Mouse (Mus musculus): ENCODE results near the gene P2ry13.

P2ry13 gene

GRCm38 (mm10) chr3:59208650-59209548 lies 1.8 kb downstream of the P2ry13 start:
- no peak for TF ChIP-seq GATA4 (IDR thresholded peaks at IDR 0.05; ENCODE audit: insufficient replicate concordance, low read length)

- no peak for TF ChIP-seq GATA4 (IDR thresholded peaks at IDR 0.05; ENCODE audit: insufficient replicate concordance, low read length)
These were observed 4.7 kb downstream of the P2ry13 start for GRCm38 (mm10) chr3:59205941-59206340.

- no peak for TF ChIP-seq GATA4 (IDR thresholded peaks at IDR 0.05; ENCODE audit: insufficient replicate concordance, low read length)
These were observed 5.8 kb downstream of the P2ry13 start for GRCm38 (mm10) chr3:59204719-59205503.

GRCm38 (mm10) chr3:59203802-59204520 lies 6.7 kb downstream of the P2ry13 start:
- no peak for TF ChIP-seq GATA4 (IDR thresholded peaks at IDR 0.05; ENCODE audit: insufficient replicate concordance, low read length)

DNA sequence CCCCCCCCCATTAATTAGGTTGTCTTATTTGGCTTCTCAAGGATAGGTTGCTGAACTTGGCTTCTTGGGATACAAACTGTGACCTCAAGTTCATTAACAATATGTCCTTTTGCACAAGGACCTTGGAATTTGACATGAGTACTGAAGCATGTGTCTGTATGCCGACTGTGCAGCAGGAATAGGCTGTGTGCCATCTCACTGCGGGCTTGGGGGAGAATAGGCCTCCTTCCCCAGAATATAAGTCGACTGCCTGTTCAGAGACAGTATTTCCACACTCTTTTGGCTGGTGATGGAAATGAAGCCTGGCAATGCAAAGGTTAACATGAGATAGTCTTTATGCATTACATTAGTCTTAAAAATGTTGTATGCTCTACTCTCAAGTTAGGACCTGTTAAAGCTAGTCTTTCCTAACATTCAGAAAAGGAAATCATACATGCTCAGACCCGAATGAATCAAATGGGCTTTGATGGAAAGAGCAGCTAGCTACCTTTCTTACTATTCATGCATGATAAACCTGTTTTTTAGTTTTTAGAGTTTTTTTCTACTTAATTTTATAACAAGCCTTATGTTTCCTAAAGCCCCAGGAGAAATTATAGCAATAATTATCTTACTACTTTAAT lies 13.2 kb downstream of the P2ry13 start:
- no peak for TF ChIP-seq GATA4 (IDR thresholded peaks at IDR 0.05; ENCODE audit: insufficient replicate concordance, low read length)

GRCm38 (mm10) chr3:59194938-59195337 lies 15.7 kb downstream of the P2ry13 start, which contains the start of gene Gpr87:
Gene Gpr87, minus strand, starts transcription at chr3:59195104.
- TF ChIP-seq GATA4 (IDR thresholded peaks at IDR 0.05; ENCODE audit: insufficient replicate concordance, low read length), result no peak

- no peak for TF ChIP-seq GATA4 (IDR thresholded peaks at IDR 0.05; ENCODE audit: insufficient replicate concordance, low read length)
These were observed 16.6 kb downstream of the P2ry13 start for GRCm38 (mm10) chr3:59194099-59194498.

DNA sequence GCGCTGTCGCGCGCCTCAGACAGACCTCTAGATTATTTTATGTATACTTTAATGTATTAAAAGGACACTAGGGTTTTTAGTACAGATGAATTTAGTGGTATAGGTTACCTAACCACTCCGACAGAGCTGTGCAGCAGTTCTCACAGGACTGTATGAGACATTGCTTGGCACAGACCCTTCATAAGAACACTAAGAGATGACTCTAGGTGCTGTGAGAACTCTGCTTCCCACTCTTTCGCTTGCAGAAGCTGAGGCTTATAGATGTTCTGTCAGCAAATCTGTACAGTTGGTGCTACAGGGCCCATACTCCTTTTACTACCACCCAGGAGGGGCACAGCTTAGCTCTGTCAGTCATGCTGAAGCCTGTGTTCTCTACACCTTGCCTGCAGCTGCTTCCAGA lies 19.0 kb downstream of the P2ry13 start:
- no peak for TF ChIP-seq GATA4 (IDR thresholded peaks at IDR 0.05; ENCODE audit: insufficient replicate concordance, low read length)

- no peak for TF ChIP-seq GATA4 (IDR thresholded peaks at IDR 0.05; ENCODE audit: insufficient replicate concordance, low read length)
These were observed 23.3 kb downstream of the P2ry13 start for GRCm38 (mm10) chr3:59187336-59187735.

GRCm38 (mm10) chr3:59185662-59186061 lies 25.0 kb downstream of the P2ry13 start:
- no peak for TF ChIP-seq GATA4 (IDR thresholded peaks at IDR 0.05; ENCODE audit: insufficient replicate concordance, low read length)

- no peak for TF ChIP-seq GATA4 (IDR thresholded peaks at IDR 0.05; ENCODE audit: insufficient replicate concordance, low read length)
These were observed 28.6 kb downstream of the P2ry13 start for GRCm38 (mm10) chr3:59182129-59182528.

DNA sequence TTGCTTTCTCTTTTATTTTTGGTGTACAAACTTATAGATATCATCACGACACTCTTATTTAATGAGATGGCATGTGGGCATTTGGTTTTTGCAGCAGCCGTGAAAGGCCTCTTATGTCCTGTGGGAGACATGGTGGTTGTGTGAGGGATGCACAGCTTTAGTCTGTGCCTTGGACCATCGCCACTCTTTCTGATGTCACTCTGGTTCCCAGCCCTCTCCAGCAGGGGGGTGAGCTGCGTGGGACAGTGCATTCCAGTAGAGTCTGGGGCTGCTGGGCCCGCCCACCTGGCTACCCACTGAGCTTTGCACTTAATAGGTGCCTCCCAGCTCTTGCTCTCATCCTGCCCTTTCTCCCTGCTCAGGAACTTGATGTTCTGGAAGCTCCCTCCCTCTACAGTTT lies 29.5 kb downstream of the P2ry13 start:
- TF ChIP-seq GATA4 (IDR thresholded peaks at IDR 0.05; ENCODE audit: insufficient replicate concordance, low read length), result no peak

GRCm38 (mm10) chr3:59176871-59177270 lies 33.8 kb downstream of the P2ry13 start:
- TF ChIP-seq GATA4 (IDR thresholded peaks at IDR 0.05; ENCODE audit: insufficient replicate concordance, low read length), result no peak

DNA sequence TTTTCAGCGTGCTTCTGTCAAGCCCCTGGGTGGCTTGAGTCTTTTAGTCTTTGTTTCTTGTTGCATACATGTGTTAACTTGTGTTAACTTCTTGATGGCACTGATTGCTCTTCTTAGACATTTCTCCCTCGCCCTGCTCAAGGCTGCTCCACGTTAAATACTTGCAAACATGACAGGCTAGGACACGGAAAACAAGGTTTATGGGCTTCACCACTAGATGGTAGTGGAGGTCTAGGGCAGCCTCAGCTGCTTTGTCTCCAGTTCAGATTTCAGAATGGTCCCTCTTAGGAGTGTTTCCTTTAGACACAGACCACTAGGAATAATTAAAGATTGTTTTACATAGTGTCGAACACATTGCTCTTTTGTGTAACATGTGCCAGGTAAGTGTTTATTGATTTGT lies 35.4 kb downstream of the P2ry13 start:
- no peak for TF ChIP-seq GATA4 (IDR thresholded peaks at IDR 0.05; ENCODE audit: insufficient replicate concordance, low read length)
